Mouse (Mus musculus) cerebellum, adult 2 months (tissue): Measurements from ENCODE around the gene Syna. TPM values are rescaled to one million over a fixed set of nuclear protein-coding genes. Genes with fewer than 3 reads are reported as not detected.
A peak's percentile ranks its signal among the peaks of the same experiment; 100 is the strongest.

Experiments used
- DNase-seq, 2 experiments: peaks; one replicate each; pipeline ENCODE4 v3.0.0; 2021
- H3K27ac ChIP-seq: fragments of 200-500 bp; 2 replicates; pipeline ENCODE4 v1.5.1; 2012; ENCODE audit warnings: low read length, control low read depth, inconsistent platforms; ENCODE audit not compliant: insufficient read depth
- H3K27me3 ChIP-seq: fragments of 200-500 bp; 2 replicates; pipeline ENCODE4 v1.6.1; 2012; ENCODE audit warnings: inconsistent platforms, mild to moderate bottlenecking, low read length, moderate library complexity; ENCODE audit not compliant: control insufficient read depth, insufficient read depth
- H3K4me1 ChIP-seq: fragments of 200-500 bp; 2 replicates; pipeline ENCODE4 v1.6.1; 2011; ENCODE audit warnings: low read length; ENCODE audit not compliant: control insufficient read depth, insufficient read depth
- H3K4me3 ChIP-seq: fragments of 200-500 bp; replicated peaks from 2 replicates; pipeline ENCODE3; 2011; ENCODE audit warnings: mild to moderate bottlenecking, low read depth, low read length, control low read depth; ENCODE audit not compliant: insufficient read depth
- CTCF ChIP-seq: fragments of 200-500 bp; IDR thresholded peaks from 2 replicates; pipeline ENCODE4 v1.5.1; 2011; ENCODE audit warnings: low read depth, mild to moderate bottlenecking, control low read depth, low read length, moderate library complexity, borderline replicate concordance; ENCODE audit not compliant: insufficient read depth
- POLR2A ChIP-seq: fragments of 200-500 bp; IDR thresholded peaks from 2 replicates; pipeline ENCODE4 v1.6.1; 2011; ENCODE audit warnings: low read length, control low read depth, borderline replicate concordance; ENCODE audit not compliant: insufficient read depth
- WGBS: fragments of 180-500 bp; shearing (Covaris S2); methylation state at CpG from one replicate; pipeline ENCODE4 v1.1.7; 2018; 5-methylcytosine and 5-hydroxymethylcytosine counted together
- polyA plus RNA-seq: library from polyadenylated mRNA; depleted of rRNA; stranded (reverse); fragments of >200 nt; gene quantifications from 2 replicates; pipeline ENCODE4 v1.2.3, GENCODE M21; 2012

Syna gene
- polyA plus RNA-seq, 1 experiment: 0.05 TPM

DNA sequence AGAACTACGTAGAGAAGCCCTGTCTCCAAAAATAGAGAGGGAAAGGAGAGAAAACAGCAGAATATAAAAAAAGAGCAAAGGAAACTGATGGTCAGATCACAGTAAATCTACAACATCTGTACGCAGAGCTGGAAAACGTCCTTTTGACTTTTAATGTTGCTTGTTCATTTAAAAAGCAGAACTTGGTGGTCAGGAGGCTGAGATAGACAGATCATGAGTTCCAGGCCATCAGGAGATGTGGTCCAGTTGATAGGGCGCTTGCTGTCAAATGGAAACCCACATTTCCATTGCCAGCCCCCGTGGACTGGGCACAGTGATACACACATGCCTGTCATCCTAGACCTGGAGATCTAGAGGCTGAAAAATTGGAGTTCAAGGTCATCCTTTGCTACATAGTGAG is 24.8 kb upstream of the Syna start:
- Histone ChIP-seq H3K4me3 (no peak overlapping the region), H3K27ac (no peak overlapping the region), H3K27me3 (no peaks in the 10 kb centered on the region), H3K4me1 (peaks cover 3% of the 10 kb centered on the region; the same call in 1 of the 2 replicates)
- 90% methylated on average over 5 of the region's 5 CpGs for WGBS
- DNase-seq: no peak
- TF ChIP-seq POLR2A: no peak
- no peak for TF ChIP-seq CTCF

DNA sequence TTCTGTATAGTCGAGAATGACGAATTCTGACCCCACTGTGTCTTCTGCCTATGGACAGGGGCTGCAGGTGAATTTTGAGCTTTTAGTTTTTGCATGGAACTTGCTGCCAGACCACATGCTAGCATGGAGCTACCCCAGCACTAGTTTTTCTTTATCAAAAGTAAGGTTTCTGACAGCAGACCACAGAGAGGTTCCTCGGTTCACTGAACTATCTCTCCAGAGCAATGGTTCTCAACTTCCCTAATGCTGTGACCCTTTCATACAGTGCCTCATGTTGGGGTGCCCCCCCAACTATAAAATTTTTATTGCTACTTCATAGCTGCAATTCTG is 23.9 kb upstream of the Syna start:
- no peak overlapping the region for H3K27ac ChIP-seq
- H3K4me3 ChIP-seq: no peak overlapping the region
- peaks cover 3% of the 10 kb centered on the region; the same call in 1 of the 2 replicates for H3K4me1 ChIP-seq
- no peak for TF ChIP-seq CTCF
- TF ChIP-seq POLR2A: no peak
- DNase-seq: no peak
- H3K27me3 ChIP-seq: no peaks in the 10 kb centered on the region
- WGBS: 55% methylated on average over 3 of the region's 3 CpGs

DNA sequence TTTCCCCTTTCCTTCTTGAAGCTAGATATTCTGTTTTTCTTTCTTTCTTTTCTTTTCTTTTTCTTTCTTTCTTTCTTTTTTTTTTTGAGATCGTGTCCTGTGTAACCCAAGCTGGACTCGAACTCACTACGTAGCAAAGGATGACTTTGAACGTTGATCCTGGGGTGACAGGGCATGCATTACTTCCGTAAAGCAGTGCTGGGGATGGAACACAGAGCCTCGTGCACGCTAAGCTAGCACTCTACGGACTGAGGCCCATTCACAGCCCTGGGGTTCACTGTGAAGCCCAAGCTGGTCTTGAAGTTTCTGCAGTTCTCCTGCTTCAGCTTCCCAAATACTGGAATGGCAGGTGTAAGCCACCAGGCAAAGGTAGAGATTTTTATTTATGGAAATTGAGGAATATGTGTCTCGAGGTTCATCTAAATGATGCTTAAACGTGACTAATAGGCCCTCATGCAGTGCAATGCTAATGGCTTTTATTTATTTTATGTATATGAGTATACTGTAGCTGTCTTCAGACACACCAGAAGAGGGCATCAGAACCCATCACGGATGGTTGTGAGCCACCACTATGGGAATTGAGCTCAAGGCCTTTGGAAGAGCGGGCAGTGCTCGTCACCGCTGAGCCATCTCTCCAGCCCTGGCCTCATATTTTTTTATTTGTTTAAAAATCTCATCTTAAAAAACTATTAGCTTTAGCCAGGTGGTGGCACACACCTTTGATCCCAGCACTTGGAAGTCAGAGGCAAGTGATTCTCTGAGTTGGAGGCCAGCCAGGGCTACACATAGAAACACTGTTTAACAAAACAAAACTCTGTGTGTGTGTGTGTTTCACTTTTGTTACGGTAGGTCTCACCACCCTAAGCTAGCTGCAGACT is 23.3 kb upstream of the Syna start:
- Histone ChIP-seq H3K27ac (no peak overlapping the region), H3K4me1 (peaks cover 3% of the 10 kb centered on the region; the same call in 1 of the 2 replicates), H3K27me3 (no peaks in the 10 kb centered on the region), H3K4me3 (peak overlapping the region; percentile 88)
- TF ChIP-seq CTCF (no peak), POLR2A (no peak)
- WGBS: 26% methylated on average over 15 of the region's 15 CpGs
- no peak for DNase-seq

DNA sequence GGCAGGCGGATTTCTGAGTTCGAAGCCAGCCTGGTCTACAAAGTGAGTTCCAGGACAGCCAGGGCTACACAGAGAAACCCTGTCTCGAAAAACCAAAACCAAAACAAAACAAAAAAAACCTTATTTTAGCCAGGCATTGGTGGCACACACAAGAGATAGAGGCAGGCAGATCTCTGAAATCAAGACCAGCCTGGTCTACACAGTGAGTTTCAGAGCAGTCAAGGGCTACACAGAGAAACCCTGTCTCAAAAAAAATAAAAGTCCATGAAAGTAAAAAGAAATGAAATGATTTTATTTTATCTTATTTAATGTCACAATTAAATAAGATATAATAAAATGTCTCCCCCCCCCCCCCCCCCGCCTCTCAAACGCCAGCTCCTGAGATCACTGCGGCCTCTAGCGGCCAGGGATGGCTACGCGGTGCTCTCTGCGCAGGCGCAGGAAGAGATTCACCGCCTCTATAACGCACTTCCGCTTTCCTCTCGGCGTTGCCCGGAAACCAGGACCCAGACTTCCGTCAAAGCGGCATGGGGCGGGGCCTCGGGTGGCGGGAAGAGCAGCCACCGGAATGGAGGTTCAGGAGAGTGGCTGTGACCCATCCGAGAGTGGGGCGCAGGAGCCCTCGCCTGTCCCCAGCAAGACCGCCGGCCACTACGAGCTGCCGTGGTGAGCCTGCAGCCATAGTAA is 22.4 kb upstream of the Syna start:
- TF ChIP-seq POLR2A (peak; percentile 83; the same call in 1 of the 2 replicates), CTCF (peak; percentile 66; the same call in 1 of the 2 replicates)
- H3K27ac ChIP-seq: no peak overlapping the region
- peaks cover 3% of the 10 kb centered on the region; the same call in 1 of the 2 replicates for H3K4me1 ChIP-seq
- 7% methylated on average over 30 of the region's 30 CpGs for WGBS
- peak overlapping the region; percentile 88 for H3K4me3 ChIP-seq
- DNase-seq: peak; percentile 96 to 98
- H3K27me3 ChIP-seq: no peaks in the 10 kb centered on the region

DNA sequence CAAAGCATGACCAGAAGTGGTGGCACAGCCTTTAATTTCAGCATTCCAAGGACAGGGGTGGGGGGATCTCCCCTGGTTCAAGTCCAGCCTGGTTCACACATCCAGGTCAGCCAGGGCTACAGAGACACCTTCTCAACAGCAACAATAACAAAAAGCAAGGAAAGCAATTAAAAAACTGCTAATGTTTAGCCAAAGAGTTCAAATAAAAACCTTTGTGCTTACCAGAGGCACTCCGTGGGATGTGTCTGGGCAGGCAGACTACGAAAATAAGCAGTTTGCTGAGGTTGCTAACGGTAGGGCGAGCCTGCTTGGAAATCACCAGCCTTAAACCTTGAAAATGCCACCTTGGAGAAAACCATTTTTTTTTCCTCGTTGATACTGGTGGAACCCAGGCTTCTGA is 21.2 kb upstream of the Syna start, which contains the start of gene Rfc2:
Rfc2 (plus strand) TSS at position 221 of the 400 bp plus-strand sequence.
- no peak within 1 kb of the TSS for H3K4me3 ChIP-seq
- peaks cover 3% of the 10 kb centered on the region; the same call in 1 of the 2 replicates for H3K4me1 ChIP-seq
- no peak within 1 kb of the TSS for H3K27ac ChIP-seq
- no peaks in the 10 kb centered on the region for H3K27me3 ChIP-seq
- TF ChIP-seq POLR2A (no peak), CTCF (no peak)
- DNase-seq: no peak
- WGBS: 92% methylated on average over 5 of the region's 5 CpGs

DNA sequence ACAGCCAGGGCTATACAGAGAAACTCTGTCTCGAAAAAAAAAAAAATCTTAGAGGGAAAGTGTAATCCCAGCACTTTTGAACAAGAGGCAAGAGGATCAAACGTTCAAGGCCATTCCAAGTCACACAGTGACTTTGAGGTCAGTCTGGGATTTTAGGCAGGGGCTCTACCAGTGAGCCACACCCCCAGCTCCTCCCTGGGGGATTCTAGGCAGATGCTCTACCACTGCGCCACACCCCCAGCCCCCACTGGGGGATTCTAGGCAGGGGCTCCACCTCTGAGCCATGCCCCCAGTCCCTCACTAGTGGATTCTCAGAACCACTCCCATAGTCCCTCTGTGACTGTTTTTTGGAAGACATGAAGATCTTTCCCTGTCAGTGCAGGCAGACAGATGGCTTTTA is 19.2 kb upstream of the Syna start:
- H3K4me1 ChIP-seq: peaks cover 3% of the 10 kb centered on the region; the same call in 1 of the 2 replicates
- TF ChIP-seq CTCF: no peak
- no peak for TF ChIP-seq POLR2A
- no peaks in the 10 kb centered on the region for H3K27me3 ChIP-seq
- no peak for DNase-seq
- 51% methylated on average over 3 of the region's 3 CpGs for WGBS
- H3K4me3 ChIP-seq: no peak overlapping the region
- H3K27ac ChIP-seq: no peak overlapping the region

DNA sequence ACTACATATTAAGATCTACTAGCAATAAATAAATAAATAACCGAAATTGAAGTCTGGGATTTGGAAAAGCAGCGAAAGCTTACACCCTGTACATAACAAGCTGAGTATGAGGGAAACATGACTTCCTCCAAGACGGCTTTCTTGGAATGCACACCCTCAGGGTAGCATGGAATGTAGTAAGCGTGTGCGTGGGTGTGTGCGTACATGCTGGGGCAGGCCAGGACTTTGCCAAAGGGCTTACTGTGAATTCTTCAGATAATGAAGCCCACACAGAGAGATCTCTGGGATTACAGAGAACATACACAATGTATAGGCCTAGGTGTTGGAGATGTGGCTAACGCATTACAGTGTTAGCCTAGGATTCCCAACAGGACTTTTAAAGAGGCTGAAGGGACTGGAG is 17.6 kb upstream of the Syna start:
- Histone ChIP-seq H3K4me1 (no peaks in the 10 kb centered on the region), H3K27me3 (no peaks in the 10 kb centered on the region), H3K4me3 (no peak overlapping the region), H3K27ac (no peak overlapping the region)
- no peak for DNase-seq
- TF ChIP-seq CTCF (no peak), POLR2A (no peak)
- 90% methylated on average over 7 of the region's 7 CpGs for WGBS
